Mouse (Mus musculus) midbrain, embryonic 16.5 days (tissue): ENCODE measurements around the gene Methig1. TPM values are rescaled to one million over a fixed set of nuclear protein-coding genes. Genes with fewer than 3 reads are reported as not detected.

Experiments
- ATAC-seq: fragments of 200-750 bp; cut with Nextera tagmentation; 2 replicates; pipeline ENCODE4 v1.8.0; 2017; ENCODE audit warnings: moderate TSS enrichment
- H3K27ac ChIP-seq: fragments of 300-500 bp; sonication (generic); 2 replicates; pipeline ENCODE4 v1.5.1; 2014; ENCODE audit warnings: mild to moderate bottlenecking, low read length, mixed read lengths
- H3K27me3 ChIP-seq: fragments of 300-500 bp; sonication (generic); 2 replicates; pipeline ENCODE4 v1.6.1; 2014; ENCODE audit warnings: low read depth, low read length, mixed read lengths; ENCODE audit not compliant: control insufficient read depth, insufficient read depth
- H3K36me3 ChIP-seq: fragments of 300-500 bp; sonication (generic); 2 replicates; pipeline ENCODE4 v1.6.1; 2014; ENCODE audit warnings: mild to moderate bottlenecking, low read length, moderate library complexity, mixed read lengths; ENCODE audit not compliant: control insufficient read depth, insufficient read depth
- H3K4me1 ChIP-seq: fragments of 300-500 bp; sonication (generic); 2 replicates; pipeline ENCODE4 v1.6.1; 2014; ENCODE audit warnings: mild to moderate bottlenecking, low read length, mixed read lengths; ENCODE audit not compliant: control insufficient read depth, insufficient read depth
- H3K4me2 ChIP-seq: fragments of 300-500 bp; sonication (generic); 2 replicates; pipeline ENCODE4 v1.6.1; 2014; ENCODE audit warnings: mild to moderate bottlenecking, low read length, mixed read lengths
- H3K4me3 ChIP-seq: fragments of 300-500 bp; sonication (generic); 2 replicates; pipeline ENCODE4 v1.5.1; 2014; ENCODE audit warnings: low read depth, mild to moderate bottlenecking, low read length, moderate library complexity, mixed read lengths
- H3K9ac ChIP-seq: fragments of 300-500 bp; sonication (generic); 2 replicates; pipeline ENCODE4 v1.6.1; 2014; ENCODE audit warnings: low read depth, low read length, mixed read lengths
- H3K9me3 ChIP-seq: fragments of 300-500 bp; sonication (generic); replicated peaks from 2 replicates; pipeline ENCODE4 v1.6.1; 2014; ENCODE audit warnings: mild to moderate bottlenecking, low read length, mixed read lengths; ENCODE audit not compliant: control insufficient read depth, poor library complexity, severe bottlenecking
- WGBS: fragments of 180-500 bp; shearing (Covaris S2); extraction: QIAGEN DNeasy Blood & Tissue Kit; methylation state at CpG from one replicate; pipeline ENCODE4 v1.1.7; 2014; 5-methylcytosine and 5-hydroxymethylcytosine counted together
- polyA plus RNA-seq: library from polyadenylated mRNA; unstranded; fragments of >200 nt; fragmentation: Nextera tagmentation; extraction: Ambion mirVana; gene quantifications from 2 replicates; pipeline ENCODE4 v1.2.1, GENCODE M21; 2015

The Methig1 gene
- polyA plus RNA-seq, 1 experiment from 2014 or later: not detected

GRCm38 (mm10) chr15:100402347-100402746, 49.4 kb downstream of the Methig1 start:
- H3K4me3 ChIP-seq: no peak overlapping the region
- WGBS: 92% methylated on average over 14 of the region's 14 CpGs
- no peak for ATAC-seq
- no peak overlapping the region for H3K27ac ChIP-seq
- H3K27me3 ChIP-seq: no peaks in the 10 kb centered on the region
- H3K36me3 ChIP-seq: peaks cover 47% of the 10 kb centered on the region
- H3K4me2 ChIP-seq: no peak overlapping the region
- H3K9ac ChIP-seq: no peak overlapping the region
- no peaks in the 10 kb centered on the region for H3K9me3 ChIP-seq
- H3K4me1 ChIP-seq: no peaks in the 10 kb centered on the region

GRCm38 (mm10) chr15:100402798-100403197, 49.8 kb downstream of the Methig1 start:
- no peaks in the 10 kb centered on the region for H3K9me3 ChIP-seq
- H3K27ac ChIP-seq: no peak overlapping the region
- no peak overlapping the region for H3K9ac ChIP-seq
- H3K27me3 ChIP-seq: no peaks in the 10 kb centered on the region
- WGBS: 91% methylated on average over 4 of the region's 4 CpGs
- no peak overlapping the region for H3K4me2 ChIP-seq
- no peak overlapping the region for H3K4me3 ChIP-seq
- peaks cover 49% of the 10 kb centered on the region for H3K36me3 ChIP-seq
- ATAC-seq: no peak
- no peaks in the 10 kb centered on the region for H3K4me1 ChIP-seq

DNA sequence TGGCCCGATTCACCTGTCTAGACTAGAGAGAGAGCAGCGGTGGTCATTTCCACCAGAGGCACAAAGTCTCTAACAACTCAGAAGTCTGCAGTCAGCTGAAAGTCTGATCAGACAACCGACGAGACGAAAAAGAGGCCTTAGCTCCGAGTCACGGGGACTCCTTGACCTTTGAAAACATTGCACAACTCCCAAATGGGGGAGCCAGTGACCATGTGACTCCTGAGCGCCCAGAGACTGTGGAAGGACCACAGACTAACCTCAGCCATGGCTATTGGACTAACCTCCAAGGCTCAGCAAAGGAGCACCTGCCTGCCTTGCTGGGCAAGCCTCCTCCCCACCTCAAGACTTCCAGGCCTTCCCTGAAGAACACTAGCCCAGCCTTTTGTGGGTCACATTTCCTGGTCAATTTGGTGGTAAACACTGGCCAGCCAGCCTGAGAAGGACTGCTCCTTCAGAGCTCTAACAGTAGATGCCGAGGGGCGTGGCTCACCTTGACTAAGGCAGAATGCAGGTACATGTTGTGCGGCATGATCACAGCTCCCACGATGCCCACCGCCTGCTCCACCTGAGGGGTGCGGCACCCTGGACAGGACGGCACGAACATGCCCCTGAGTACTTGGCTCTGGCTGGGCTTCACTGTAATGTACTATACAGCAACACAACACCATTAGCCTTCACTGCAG, 50.5 kb downstream of the Methig1 start:
- H3K9me3 ChIP-seq: no peaks in the 10 kb centered on the region
- H3K27ac ChIP-seq: no peak overlapping the region
- H3K36me3 ChIP-seq: peaks cover 47% of the 10 kb centered on the region
- no peaks in the 10 kb centered on the region for H3K4me1 ChIP-seq
- no peak overlapping the region for H3K4me3 ChIP-seq
- ATAC-seq: no peak
- H3K9ac ChIP-seq: no peak overlapping the region
- 91% methylated on average over 16 of the region's 16 CpGs for WGBS
- H3K4me2 ChIP-seq: no peak overlapping the region
- no peaks in the 10 kb centered on the region for H3K27me3 ChIP-seq

- H3K36me3 ChIP-seq: peaks cover 41% of the 10 kb centered on the region
- H3K27ac ChIP-seq: no peak overlapping the region
- H3K4me2 ChIP-seq: no peak overlapping the region
- no peak for ATAC-seq
- no peaks in the 10 kb centered on the region for H3K27me3 ChIP-seq
- H3K4me1 ChIP-seq: no peaks in the 10 kb centered on the region
- no peaks in the 10 kb centered on the region for H3K9me3 ChIP-seq
- H3K4me3 ChIP-seq: no peak overlapping the region
- 96% methylated on average over 5 of the region's 5 CpGs for WGBS
- no peak overlapping the region for H3K9ac ChIP-seq
Observed at GRCm38 (mm10) chr15:100406088-100406487, 53.1 kb downstream of the Methig1 start.

DNA sequence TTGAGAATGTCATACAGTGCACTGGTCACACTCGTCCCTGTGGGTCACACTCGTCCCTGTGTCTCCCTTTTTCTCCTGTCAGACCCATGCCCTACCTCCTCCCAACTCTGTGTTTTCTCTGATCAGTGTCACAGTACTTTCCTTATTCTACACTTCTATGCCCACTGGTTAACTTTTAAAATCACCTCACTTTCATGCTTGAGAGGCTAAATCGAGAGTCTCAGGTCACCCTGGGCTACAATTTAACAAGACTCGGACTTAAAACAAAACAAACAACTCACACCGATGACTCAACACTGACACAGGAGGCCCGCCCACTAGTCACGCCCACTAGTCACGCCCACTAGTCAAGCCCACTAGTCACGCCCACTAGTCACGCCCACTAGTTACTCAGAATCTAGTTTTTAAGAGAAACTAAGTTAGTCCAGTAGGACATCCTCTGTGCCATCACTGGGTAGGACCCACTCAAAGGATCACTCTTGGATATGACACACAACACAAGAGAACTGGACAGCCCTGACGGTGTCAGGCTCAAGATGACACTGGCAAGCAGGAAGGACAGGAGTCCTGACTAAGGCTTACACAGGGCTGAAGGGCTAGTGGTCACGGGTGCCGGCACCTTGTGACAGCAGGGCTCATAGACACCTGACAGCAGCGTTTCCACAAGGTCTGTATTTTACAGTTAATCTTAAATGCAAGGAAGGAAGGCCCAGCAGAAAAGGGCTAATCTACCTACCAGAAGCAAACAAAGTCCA, 58.1 kb downstream of the Methig1 start:
- Histone ChIP-seq H3K4me1 (no peaks in the 10 kb centered on the region), H3K4me2 (no peak overlapping the region), H3K9me3 (no peaks in the 10 kb centered on the region), H3K36me3 (peaks cover 17% of the 10 kb centered on the region; the same call in 1 of the 2 replicates), H3K27me3 (no peaks in the 10 kb centered on the region), H3K4me3 (no peak overlapping the region), H3K9ac (no peak overlapping the region), H3K27ac (no peak overlapping the region)
- WGBS: 70% methylated on average over 14 of the region's 14 CpGs
- no peak for ATAC-seq

DNA sequence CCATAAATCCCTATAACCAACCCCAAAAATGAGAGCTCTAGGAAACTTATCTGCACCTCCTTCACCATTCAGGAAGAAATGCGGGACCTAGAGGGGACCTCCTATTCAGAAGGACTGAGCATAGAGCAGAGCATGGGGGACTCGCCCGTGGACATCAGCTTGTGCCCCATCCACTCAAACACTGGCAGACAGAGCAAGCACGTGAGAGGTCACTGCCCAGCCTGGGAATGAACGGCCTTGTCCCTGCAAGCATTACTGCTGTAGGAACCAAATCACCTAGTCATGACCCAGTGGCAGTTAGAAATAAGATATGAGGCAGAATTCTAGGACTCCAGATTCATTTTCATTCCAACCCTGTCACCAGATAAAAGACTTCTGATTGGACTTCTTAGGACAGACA, 58.8 kb downstream of the Methig1 start:
- whole genome bisulfite sequencing: 86% methylated on average over 5 of the region's 5 CpGs
- Histone ChIP-seq H3K4me1 (no peaks in the 10 kb centered on the region), H3K36me3 (peaks cover 17% of the 10 kb centered on the region; the same call in 1 of the 2 replicates), H3K27ac (no peak overlapping the region), H3K4me2 (no peak overlapping the region), H3K9me3 (no peaks in the 10 kb centered on the region), H3K4me3 (no peak overlapping the region), H3K27me3 (no peaks in the 10 kb centered on the region), H3K9ac (no peak overlapping the region)
- no peak for ATAC-seq

DNA sequence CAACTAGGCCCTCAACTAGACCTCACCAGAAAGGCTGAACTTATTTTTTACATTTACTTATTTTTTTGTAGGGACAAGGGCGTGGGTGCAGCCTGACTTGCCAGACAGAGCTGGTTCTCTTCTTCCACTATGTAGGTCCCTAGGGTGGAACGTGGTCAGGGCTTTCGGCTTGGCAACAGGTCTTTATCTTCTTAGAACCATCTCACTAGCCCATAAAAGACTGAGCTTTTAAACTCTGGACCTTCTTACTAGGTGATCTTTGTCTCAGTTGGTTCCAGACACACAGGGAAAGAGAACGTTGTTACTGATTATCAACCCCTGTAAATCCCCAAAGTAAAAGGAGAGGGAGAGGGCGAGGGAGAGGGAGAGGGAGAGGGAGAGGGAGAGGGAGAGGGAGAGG, 60.4 kb downstream of the Methig1 start:
- H3K27me3 ChIP-seq: no peaks in the 10 kb centered on the region
- H3K9me3 ChIP-seq: no peaks in the 10 kb centered on the region
- no peak overlapping the region for H3K4me3 ChIP-seq
- no peak overlapping the region for H3K4me2 ChIP-seq
- 0 out of 2 replicates have a peak, but pooled peaks cover 11% of the 10 kb centered on the region for H3K36me3 ChIP-seq
- no peak overlapping the region for H3K9ac ChIP-seq
- 79% methylated on average over 4 of the region's 5 CpGs for WGBS
- ATAC-seq: no peak
- H3K4me1 ChIP-seq: no peaks in the 10 kb centered on the region
- no peak overlapping the region for H3K27ac ChIP-seq

GRCm38 (mm10) chr15:100414011-100414410, 61.1 kb downstream of the Methig1 start:
- WGBS: 73% methylated on average over 4 of the region's 4 CpGs
- Histone ChIP-seq H3K4me1 (no peaks in the 10 kb centered on the region), H3K4me2 (no peak overlapping the region), H3K4me3 (no peak overlapping the region), H3K27me3 (no peaks in the 10 kb centered on the region), H3K9ac (no peak overlapping the region), H3K9me3 (no peaks in the 10 kb centered on the region), H3K27ac (no peak overlapping the region), H3K36me3 (0 out of 2 replicates have a peak, but pooled peaks cover 9% of the 10 kb centered on the region)
- ATAC-seq: no peak

GRCm38 (mm10) chr15:100414942-100415341, 62.0 kb downstream of the Methig1 start:
- Histone ChIP-seq H3K27ac (no peak overlapping the region), H3K4me3 (no peak overlapping the region), H3K4me1 (0 out of 2 replicates have a peak, but pooled peaks cover 7% of the 10 kb centered on the region), H3K9ac (no peak overlapping the region), H3K27me3 (no peaks in the 10 kb centered on the region), H3K9me3 (no peaks in the 10 kb centered on the region), H3K4me2 (no peak overlapping the region), H3K36me3 (0 out of 2 replicates have a peak, but pooled peaks cover 4% of the 10 kb centered on the region)
- ATAC-seq: no peak
- 97% methylated on average over 13 of the region's 13 CpGs for WGBS
